Mouse (Mus musculus): ENCODE data around the gene Frat2.

- no peak for TF ChIP-seq CTCF (IDR thresholded peaks at IDR 0.05; ENCODE audit: extremely low read depth, insufficient read depth, low read length)
- no peak for TF ChIP-seq POLR2A (IDR thresholded peaks at IDR 0.05; ENCODE audit: extremely low read depth, insufficient read depth, low read length)
Measured at GRCm38 (mm10) chr19:41872285-41872684, 24.4 kb upstream of the Frat2 start.
